Mouse (Mus musculus) embryonic facial prominence, embryonic 15.5 days (tissue): ENCODE results near the gene Prkcq. TPM values are rescaled to one million over a fixed set of nuclear protein-coding genes. Genes with fewer than 3 reads are reported as not detected.

Source experiments
- ATAC-seq: fragments of 200-750 bp; cut with Nextera tagmentation; 2 replicates; pipeline ENCODE4 v1.8.0; 2017; ENCODE audit warnings: low read depth, moderate TSS enrichment; ENCODE audit not compliant: insufficient number of reproducible peaks, low FRiP score, low TSS enrichment
- H3K27ac ChIP-seq: fragments of 300-500 bp; sonication (generic); replicated peaks from 2 replicates; pipeline ENCODE4 v1.5.1; 2015; ENCODE audit warnings: mild to moderate bottlenecking, inconsistent platforms
- H3K27me3 ChIP-seq: fragments of 300-500 bp; sonication (generic); 2 replicates; pipeline ENCODE4 v1.6.1; 2015; ENCODE audit warnings: inconsistent platforms
- H3K36me3 ChIP-seq: fragments of 300-500 bp; sonication (generic); 2 replicates; pipeline ENCODE4 v1.6.1; 2015; ENCODE audit warnings: mild to moderate bottlenecking, inconsistent platforms
- H3K4me1 ChIP-seq: fragments of 300-500 bp; sonication (generic); 2 replicates; pipeline ENCODE4 v1.6.1; 2015; ENCODE audit warnings: inconsistent platforms
- H3K4me2 ChIP-seq: fragments of 300-500 bp; sonication (generic); replicated peaks from 2 replicates; pipeline ENCODE4 v1.6.1; 2015; ENCODE audit warnings: mild to moderate bottlenecking, inconsistent platforms
- H3K4me3 ChIP-seq: fragments of 300-500 bp; sonication (generic); replicated peaks from 2 replicates; pipeline ENCODE4 v1.5.1; 2015; ENCODE audit warnings: mild to moderate bottlenecking, inconsistent platforms
- H3K9ac ChIP-seq: fragments of 300-500 bp; sonication (generic); 2 replicates; pipeline ENCODE4 v1.6.1; 2015; ENCODE audit warnings: inconsistent platforms
- H3K9me3 ChIP-seq: fragments of 300-500 bp; sonication (generic); replicated peaks from 2 replicates; pipeline ENCODE4 v1.6.1; 2016; ENCODE audit warnings: inconsistent platforms
- WGBS: fragments of 180-500 bp; shearing (Covaris S2); methylation state at CpG from one replicate; pipeline ENCODE4 v1.1.7; 2015; 5-methylcytosine and 5-hydroxymethylcytosine counted together
- polyA plus RNA-seq: library from polyadenylated mRNA; unstranded; fragments of >200 nt; fragmentation: Nextera tagmentation; extraction: Ambion mirVana; gene quantifications from 2 replicates; pipeline ENCODE4 v1.2.1, GENCODE M21; 2015

Gene Prkcq
- polyA plus RNA-seq, 1 experiment from 2014 or later, result 6.9 TPM

DNA sequence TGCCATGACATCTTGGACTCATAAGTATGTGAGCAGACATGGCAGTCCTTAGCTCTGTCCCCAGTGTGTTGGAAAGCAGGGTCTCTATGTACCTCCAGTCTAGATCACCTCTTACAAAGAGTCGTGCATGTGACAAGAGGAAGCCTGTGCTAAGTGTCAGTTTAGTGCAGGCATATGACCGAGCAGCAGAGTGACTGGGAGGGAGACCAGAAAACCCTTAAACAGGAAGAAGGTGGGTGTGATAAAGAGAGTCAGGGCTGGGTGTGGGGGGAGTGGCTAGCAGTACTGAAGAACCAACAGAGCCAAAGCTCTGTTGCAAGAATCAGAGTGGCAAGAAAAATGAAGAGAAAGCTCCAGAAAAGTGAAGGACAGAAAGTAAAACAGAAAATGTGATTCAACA, 15.3 kb downstream of the Prkcq start:
- 70% methylated on average over 2 of the region's 2 CpGs for WGBS

DNA sequence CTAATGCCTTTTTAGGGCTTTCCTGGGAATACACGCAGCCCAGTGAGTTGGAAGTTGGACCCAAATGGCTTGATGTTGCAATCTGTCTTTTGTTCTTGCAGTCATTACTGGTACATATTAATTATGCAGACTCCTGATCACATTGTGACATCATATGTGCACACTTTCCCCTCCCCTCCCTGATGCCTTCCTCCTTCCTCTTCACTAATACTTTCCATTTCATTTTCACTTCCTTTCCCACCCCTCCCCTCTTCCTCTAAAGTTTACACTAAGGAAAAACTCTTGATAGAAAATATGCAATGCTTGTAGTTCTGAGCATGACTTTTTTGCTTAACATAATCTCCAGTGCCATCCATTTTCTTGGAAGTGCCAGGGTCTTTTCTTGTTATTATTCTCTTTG, 16.4 kb downstream of the Prkcq start:
- H3K4me1 ChIP-seq, result no peaks in the 10 kb centered on the region
- no peaks in the 10 kb centered on the region for H3K36me3 ChIP-seq
- H3K9ac ChIP-seq, result no peak overlapping the region
- H3K27me3 ChIP-seq, result no peaks in the 10 kb centered on the region
- no peak overlapping the region for H3K4me3 ChIP-seq
- 88% methylated on average over 1 of the region's 1 CpGs for WGBS
- no peak overlapping the region for H3K4me2 ChIP-seq
- no peaks in the 10 kb centered on the region for H3K9me3 ChIP-seq
- no peak overlapping the region for H3K27ac ChIP-seq
- ATAC-seq, result no peak

More for the DNA sequence above, 15.3 kb downstream of the Prkcq start:
- no peak overlapping the region for H3K27ac ChIP-seq
- no peak overlapping the region for H3K9ac ChIP-seq
- no peak overlapping the region for H3K4me3 ChIP-seq
- no peak for ATAC-seq
- H3K4me1 ChIP-seq, result no peaks in the 10 kb centered on the region
- no peaks in the 10 kb centered on the region for H3K27me3 ChIP-seq
- no peaks in the 10 kb centered on the region for H3K9me3 ChIP-seq
- no peak overlapping the region for H3K4me2 ChIP-seq
- H3K36me3 ChIP-seq, result no peaks in the 10 kb centered on the region

DNA sequence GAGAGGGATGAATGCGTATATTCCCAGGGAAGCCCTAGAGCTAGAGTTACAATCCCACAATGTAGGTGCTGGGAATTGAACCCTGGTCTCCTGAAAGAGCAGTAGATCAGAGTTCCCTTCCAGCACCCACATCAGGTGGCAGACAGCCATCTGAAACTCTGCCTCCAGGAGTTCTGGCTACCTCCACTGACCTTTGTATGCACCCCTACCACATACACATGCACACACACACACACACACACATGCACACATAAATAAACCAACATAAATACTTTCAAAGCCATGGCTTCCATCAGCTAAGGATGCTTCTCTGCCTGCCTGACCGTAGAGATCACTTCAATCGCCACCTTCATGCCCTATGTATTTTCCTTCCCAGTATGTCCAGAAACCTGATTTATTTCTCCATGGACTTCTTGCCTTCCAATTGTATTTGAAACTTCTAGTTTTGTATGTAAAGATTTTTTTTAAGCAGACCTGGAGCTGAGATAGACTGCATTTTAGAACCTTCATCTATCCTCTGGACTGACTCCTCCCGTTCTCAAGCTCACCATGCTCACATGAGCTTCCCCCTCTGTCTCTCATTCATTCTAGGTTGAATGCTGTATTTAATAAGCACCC, 17.4 kb downstream of the Prkcq start:
- Histone ChIP-seq H3K4me2 (no peak overlapping the region), H3K4me3 (no peak overlapping the region), H3K36me3 (no peaks in the 10 kb centered on the region), H3K9me3 (no peaks in the 10 kb centered on the region), H3K27me3 (no peaks in the 10 kb centered on the region), H3K27ac (no peak overlapping the region), H3K9ac (no peak overlapping the region), H3K4me1 (no peaks in the 10 kb centered on the region)
- ATAC-seq, result no peak
- WGBS, result 75% methylated on average over 4 of the region's 4 CpGs

DNA sequence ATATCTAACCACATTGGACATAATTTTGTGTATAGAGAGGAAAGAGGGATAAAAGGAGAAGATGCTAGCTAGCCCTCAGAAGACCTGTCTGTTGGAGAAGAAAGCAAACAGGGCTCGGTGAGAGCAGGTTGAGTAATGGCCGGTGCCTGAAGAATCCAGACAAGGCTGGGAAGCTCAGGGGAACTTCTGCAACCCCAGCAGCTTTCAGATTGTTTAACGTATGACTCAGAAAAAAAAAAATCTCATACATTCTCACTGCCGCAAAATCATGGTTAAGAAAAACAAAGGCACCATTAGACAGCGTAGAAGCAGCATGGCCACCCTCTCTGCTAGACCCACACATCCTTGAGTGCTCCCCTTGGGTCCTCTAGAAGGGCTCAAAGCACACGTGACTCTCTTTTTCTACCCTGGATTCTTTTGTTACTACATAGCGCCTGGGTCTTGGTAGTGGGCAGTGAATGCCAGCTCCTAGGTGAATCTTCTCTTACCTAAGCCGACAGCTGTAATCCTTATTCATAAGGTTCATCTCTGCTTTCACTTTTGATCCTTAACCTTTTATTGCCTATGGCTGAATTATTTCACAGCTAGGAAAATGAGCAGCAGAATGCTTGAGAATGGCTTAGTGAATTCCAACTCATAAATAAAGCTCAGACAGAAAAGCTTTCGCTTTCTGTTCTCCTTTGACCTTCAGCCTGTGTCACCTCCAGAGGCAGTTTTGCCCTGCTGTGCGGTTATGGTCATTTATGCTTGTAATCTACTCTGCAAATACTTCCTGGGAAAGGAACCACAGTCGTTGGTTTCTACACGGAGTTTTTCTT, 20.6 kb downstream of the Prkcq start:
- no peak overlapping the region for H3K4me3 ChIP-seq
- no peak for ATAC-seq
- H3K27ac ChIP-seq, result no peak overlapping the region
- no peaks in the 10 kb centered on the region for H3K9me3 ChIP-seq
- H3K9ac ChIP-seq, result no peak overlapping the region
- 0 out of 2 replicates have a peak overlapping the region, but pooled peaks have one; percentile 6 for H3K4me2 ChIP-seq
- H3K36me3 ChIP-seq, result no peaks in the 10 kb centered on the region
- H3K27me3 ChIP-seq, result no peaks in the 10 kb centered on the region
- WGBS, result 60% methylated on average over 12 of the region's 12 CpGs
- no peaks in the 10 kb centered on the region for H3K4me1 ChIP-seq

DNA sequence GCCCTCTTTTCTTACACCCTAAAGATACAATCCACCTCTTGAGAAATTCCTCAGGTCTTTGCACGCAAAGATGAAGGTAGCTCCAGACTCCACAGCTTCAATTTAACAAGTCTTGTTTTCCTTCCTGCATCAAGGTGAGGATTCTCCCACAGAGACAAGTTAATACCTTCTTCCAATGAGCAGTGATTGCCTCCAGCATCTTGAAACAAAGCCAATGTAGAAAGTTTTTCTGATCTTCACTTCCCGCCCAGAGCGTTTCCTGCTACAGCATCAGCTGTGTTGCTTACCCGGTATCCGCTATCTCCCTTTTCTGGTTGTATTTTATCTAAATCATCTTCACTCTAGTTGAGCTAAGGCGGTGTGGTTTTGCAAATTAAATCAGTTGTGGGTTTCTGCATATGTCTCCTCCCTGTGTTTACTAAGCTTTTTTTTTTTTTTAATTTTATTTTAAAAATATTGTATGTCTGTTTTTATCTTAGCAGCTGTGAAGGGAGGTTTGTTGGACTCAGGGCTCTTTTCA, 21.3 kb downstream of the Prkcq start:
- Histone ChIP-seq H3K27ac (no peak overlapping the region), H3K4me2 (0 out of 2 replicates have a peak overlapping the region, but pooled peaks have one; percentile 6), H3K9ac (no peak overlapping the region), H3K27me3 (no peaks in the 10 kb centered on the region), H3K36me3 (no peaks in the 10 kb centered on the region), H3K4me3 (no peak overlapping the region), H3K9me3 (no peaks in the 10 kb centered on the region), H3K4me1 (no peaks in the 10 kb centered on the region)
- ATAC-seq, result no peak
- WGBS, result 56% methylated on average over 6 of the region's 6 CpGs

DNA sequence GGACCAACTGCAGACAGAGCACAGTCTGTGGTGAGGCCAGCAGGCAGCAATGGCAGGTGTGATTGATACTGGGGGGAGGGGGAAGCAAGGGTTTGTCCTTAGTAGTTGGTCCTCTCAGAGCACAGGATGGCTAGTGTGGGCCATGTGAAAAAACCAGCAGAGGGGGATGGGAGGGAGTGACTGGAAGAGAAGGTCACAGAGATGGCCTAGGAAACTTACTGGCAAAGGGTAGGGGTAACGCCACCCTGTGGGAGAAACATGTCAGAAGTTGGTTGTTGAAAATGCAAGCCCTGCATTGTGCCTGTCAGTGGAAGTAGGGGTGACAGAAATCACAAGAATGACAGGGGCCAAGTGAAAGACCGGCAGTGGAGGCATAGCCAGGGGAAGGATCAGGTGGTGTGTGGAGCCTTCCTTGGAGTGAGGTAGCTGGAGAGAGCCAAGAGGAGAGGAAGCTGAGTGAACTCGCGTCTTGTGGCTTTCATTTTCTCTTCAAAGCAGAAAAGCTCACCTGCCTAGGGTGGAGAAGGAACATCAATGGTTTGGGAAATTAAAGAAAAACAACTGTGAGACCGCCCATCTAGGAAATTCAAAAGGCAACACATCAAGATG, 22.9 kb downstream of the Prkcq start:
- WGBS, result 81% methylated on average over 5 of the region's 5 CpGs
- H3K27ac ChIP-seq, result no peak overlapping the region
- no peaks in the 10 kb centered on the region for H3K9me3 ChIP-seq
- no peak for ATAC-seq
- H3K9ac ChIP-seq, result no peak overlapping the region
- H3K4me1 ChIP-seq, result no peaks in the 10 kb centered on the region
- no peaks in the 10 kb centered on the region for H3K36me3 ChIP-seq
- H3K4me3 ChIP-seq, result no peak overlapping the region
- no peaks in the 10 kb centered on the region for H3K27me3 ChIP-seq
- no peak overlapping the region for H3K4me2 ChIP-seq

DNA sequence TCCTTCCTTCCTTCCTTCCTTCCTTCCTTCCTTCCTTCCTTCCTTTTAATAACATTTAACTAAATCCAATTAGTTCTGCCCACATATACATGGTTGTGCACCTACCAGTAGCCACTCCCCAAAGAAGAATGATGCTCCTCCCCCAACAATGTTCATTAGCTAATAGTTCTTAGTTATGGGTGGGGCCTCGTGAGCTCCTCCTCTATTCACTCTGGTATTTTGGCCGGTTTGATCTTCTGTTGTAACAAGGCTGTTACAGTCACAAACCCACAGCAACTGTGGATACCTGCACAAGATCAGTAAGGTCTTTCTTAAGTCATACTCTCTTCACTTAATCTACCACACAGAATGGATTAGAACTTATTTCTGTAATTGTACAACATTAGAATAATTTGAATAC, 24.2 kb downstream of the Prkcq start:
- WGBS, result 83% methylated on average over 2 of the region's 2 CpGs
- no peak for ATAC-seq
- Histone ChIP-seq H3K9ac (no peak overlapping the region), H3K36me3 (no peaks in the 10 kb centered on the region), H3K4me1 (no peaks in the 10 kb centered on the region), H3K27me3 (no peaks in the 10 kb centered on the region), H3K27ac (no peak overlapping the region), H3K4me2 (no peak overlapping the region), H3K9me3 (no peaks in the 10 kb centered on the region), H3K4me3 (no peak overlapping the region)

DNA sequence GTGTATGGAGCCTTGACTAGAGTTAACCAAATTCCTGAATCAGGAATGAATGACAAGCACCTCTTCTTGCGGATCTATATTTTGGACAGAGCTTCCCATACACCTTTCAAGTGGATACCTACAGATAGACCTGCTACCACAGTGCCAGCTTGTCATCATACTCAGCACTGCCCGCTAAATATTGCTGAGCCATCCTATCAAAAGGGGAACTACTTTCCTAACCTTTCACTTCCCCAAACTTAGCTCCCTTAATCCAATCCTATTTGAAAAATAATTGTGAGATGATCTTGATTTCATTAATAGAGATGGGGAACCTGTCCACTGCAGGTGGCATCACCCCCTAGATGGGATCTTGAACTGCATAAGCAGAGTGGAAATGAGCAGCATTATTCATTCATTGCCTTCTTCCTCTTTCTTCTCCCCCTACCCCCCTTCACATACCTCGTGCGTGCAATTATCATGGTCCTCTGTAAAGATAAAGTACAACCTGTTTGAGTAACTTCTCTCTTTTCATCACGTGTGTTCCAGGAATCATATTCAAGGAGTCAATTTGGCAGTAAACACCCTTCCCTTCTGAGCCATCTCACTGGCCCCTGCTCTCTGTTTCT, 25.1 kb downstream of the Prkcq start:
- no peak overlapping the region for H3K4me3 ChIP-seq
- H3K9me3 ChIP-seq, result no peaks in the 10 kb centered on the region
- no peak overlapping the region for H3K9ac ChIP-seq
- 82% methylated on average over 5 of the region's 5 CpGs for WGBS
- no peaks in the 10 kb centered on the region for H3K27me3 ChIP-seq
- H3K4me2 ChIP-seq, result no peak overlapping the region
- no peaks in the 10 kb centered on the region for H3K36me3 ChIP-seq
- no peak overlapping the region for H3K27ac ChIP-seq
- no peak for ATAC-seq
- no peaks in the 10 kb centered on the region for H3K4me1 ChIP-seq

DNA sequence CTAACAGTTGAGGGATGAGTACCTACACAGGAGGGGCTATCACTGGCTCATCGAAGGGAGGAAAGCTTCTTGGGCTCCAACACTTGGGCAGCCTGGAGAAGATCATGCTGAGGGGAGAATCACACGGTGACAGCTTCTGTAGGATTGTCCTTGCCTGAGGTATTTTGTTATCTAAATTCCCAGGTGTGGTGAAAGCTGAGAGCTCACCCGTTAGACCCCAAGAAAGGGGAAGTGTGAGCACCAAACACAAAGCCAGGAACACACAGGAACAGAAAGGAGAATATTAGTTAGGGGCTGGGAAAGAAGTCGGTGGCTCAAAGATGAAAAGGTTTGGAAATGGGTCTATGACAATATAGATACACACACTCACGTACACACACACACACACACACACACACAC, 27.7 kb downstream of the Prkcq start:
- H3K4me1 ChIP-seq, result no peaks in the 10 kb centered on the region
- no peak overlapping the region for H3K4me2 ChIP-seq
- no peaks in the 10 kb centered on the region for H3K9me3 ChIP-seq
- ATAC-seq, result no peak
- 71% methylated on average over 5 of the region's 5 CpGs for whole genome bisulfite sequencing
- no peak overlapping the region for H3K9ac ChIP-seq
- H3K27me3 ChIP-seq, result no peaks in the 10 kb centered on the region
- no peak overlapping the region for H3K4me3 ChIP-seq
- no peaks in the 10 kb centered on the region for H3K36me3 ChIP-seq
- no peak overlapping the region for H3K27ac ChIP-seq

DNA sequence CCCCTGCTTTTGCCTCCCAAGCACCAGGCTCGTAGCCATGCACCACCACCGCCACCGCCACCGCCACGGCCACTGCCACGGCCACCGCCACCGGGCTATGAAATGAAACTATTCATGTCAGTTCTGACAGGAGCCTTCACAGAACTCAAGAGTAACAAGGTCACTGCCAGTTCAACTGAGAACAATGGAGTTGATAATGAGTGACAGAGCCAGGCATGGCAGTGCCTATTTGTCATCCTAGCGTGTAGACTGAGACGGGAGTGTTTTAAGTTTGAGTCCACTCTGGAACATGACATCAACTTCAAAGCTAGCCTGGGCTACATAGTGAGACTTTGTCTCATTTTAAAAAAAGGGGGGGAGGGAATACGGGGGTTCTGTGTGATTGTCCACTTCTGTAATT, 30.9 kb downstream of the Prkcq start:
- Histone ChIP-seq H3K9me3 (no peaks in the 10 kb centered on the region), H3K9ac (no peak overlapping the region), H3K27ac (no peak overlapping the region), H3K27me3 (no peaks in the 10 kb centered on the region), H3K4me1 (no peaks in the 10 kb centered on the region), H3K4me2 (no peak overlapping the region), H3K36me3 (no peaks in the 10 kb centered on the region), H3K4me3 (no peak overlapping the region)
- no peak for ATAC-seq
- WGBS, result 86% methylated on average over 11 of the region's 11 CpGs

DNA sequence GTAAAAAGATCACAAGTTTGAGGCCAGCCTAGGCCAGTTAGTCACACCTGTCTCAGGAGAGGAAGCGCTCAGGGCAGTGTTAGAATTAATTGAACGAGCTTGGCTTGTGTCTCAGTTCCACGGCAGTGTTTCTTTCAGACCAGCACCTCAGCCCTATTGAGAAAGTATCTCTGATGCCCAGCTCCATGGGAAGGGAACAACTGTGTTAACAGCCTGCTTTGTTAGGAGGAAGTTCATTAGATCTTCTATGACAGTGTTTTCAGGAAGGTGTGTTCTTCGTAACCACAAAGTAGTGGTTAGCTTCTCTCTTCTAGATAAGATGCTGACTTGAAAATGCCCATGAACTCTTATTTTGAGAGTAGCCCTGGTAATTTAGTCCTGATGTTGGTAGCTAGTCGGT, 31.4 kb downstream of the Prkcq start:
- H3K4me3 ChIP-seq, result no peak overlapping the region
- H3K27me3 ChIP-seq, result no peaks in the 10 kb centered on the region
- H3K4me2 ChIP-seq, result no peak overlapping the region
- H3K9me3 ChIP-seq, result no peaks in the 10 kb centered on the region
- 46% methylated on average over 5 of the region's 5 CpGs for WGBS
- H3K27ac ChIP-seq, result no peak overlapping the region
- no peak overlapping the region for H3K9ac ChIP-seq
- H3K36me3 ChIP-seq, result no peaks in the 10 kb centered on the region
- no peaks in the 10 kb centered on the region for H3K4me1 ChIP-seq
- ATAC-seq, result no peak
